Mouse (Mus musculus) liver, adult 2 months (tissue): ENCODE measurements around the gene Fgl2.
A peak's percentile ranks its signal among the peaks of the same experiment; 100 is the strongest.

Experiments
- CTCF ChIP-seq: fragments of 200-500 bp; IDR thresholded peaks from 2 replicates; pipeline ENCODE4 v1.5.1; 2011; ENCODE audit warnings: low read depth, low read length, control low read depth
- POLR2A ChIP-seq: fragments of 200-500 bp; IDR thresholded peaks from 2 replicates; pipeline ENCODE4 v1.6.1; 2011; ENCODE audit warnings: low read length, control low read depth; ENCODE audit not compliant: insufficient read depth; ENCODE audit errors: extremely low read depth

DNA sequence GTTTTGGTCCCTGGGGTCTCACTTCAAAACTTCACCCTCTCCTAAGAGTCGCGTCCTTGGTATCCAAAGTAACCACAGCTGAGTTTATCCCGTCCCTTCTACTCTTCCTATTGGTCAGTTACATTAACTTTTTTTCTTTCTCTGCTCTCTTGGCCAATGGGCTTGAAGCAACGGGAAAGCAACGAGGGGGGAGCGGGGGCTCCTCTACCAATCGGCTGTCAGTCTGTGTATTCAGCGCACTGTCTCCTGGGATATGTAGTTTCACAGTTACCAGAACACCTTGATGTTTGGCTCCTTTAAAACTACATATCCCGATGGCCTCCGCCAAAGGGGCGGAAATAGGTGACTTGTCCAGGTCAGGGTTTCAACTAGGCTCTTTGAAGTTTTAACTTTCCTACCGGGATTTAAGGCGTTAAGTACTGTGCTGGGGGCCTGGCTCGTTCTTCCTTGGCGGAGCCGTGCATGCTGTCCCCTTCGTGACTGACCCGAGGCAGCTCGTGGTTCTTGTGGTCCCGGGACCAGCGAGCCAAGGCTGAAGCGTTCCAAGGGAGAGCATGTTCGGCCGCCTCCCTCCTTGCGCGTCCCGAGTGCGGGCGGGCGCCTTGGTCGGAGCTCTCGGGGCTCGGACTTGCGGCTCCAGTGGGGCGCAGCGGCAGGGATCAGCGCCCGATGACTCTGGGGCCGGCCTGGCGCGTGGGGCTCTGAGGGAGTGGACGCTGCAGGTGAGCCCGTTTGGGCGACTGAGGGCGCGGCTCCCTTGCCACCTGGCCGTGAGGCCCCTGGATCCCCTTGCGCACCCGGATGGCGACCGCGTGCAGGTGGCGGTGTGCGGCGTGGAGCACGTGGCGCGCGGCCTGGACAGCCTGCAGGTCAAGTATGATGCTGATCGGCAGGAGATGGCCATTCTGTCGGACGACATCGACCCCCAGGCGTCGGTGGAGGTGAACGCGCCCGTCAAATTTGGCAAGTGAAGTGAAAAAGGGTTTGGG lies 52.5 kb downstream of the Fgl2 start, which contains the start of the genes Ccdc146 and Fam185a:
- TF ChIP-seq CTCF (peak; percentile 2; the same call in 1 of the 2 replicates), POLR2A (no peak)
